Mouse (Mus musculus) heart, adult 18-20 months (tissue): ENCODE measurements around the gene Methig1. TPM values are rescaled to one million over a fixed set of nuclear protein-coding genes. Genes with fewer than 3 reads are reported as not detected.

Experiments
- DNase-seq, 2 experiments: peaks; one replicate each; pipeline ENCODE4 v3.0.0; 2021 to 2022; ENCODE audit warnings: mixed read lengths in 1 of 2
- total RNA-seq, 2 experiments: library from RNA; stranded (reverse); gene quantifications; 2 replicates each; pipeline ENCODE4 v1.2.3; 2021

Gene Methig1
- total RNA-seq, 2 experiments from 2014 or later: not detected

DNA sequence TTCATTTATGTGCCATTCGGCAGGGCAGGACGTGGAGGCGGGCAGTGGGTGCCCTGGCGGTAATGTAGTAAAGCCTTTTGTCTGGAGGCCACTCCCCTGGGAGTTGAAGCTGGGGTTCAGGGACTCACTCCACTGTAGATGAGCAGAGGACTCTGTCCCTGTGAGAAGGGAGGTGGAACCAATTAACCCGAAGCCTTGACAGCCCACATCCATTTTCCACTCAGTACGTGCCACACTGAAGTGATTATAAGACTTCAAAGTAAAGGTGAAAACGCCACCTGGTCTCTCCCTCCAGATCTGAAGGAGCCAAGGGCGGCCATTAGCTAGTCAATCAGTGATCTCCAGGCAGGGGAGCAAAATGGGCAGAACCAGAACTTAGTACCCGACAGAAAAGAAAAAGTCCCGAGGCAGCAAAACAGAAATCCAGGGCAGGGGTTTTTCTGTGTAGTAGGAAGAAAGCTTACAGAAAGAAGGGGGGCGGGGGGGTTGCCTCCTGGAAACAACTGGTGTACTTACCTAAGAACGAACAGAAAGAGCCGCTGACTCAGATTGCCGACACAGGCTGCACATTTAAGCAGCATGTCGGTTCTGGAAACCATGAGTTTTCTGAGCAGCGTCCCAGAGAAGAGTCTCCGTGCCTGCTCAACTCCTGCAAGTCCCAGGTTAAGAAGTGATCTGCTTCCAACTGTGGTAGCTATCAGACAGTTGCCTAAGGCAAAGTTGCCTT is 71.6 kb downstream of the Methig1 start, which contains the start of gene Slc11a2:
Gene Slc11a2, minus strand, starts transcription at position 677 of the 727 bp plus-strand sequence.
- DNase-seq: no peak

GRCm38 (mm10) chr15:100428296-100428905 is 75.5 kb downstream of the Methig1 start:
- no peak for DNase-seq

DNA sequence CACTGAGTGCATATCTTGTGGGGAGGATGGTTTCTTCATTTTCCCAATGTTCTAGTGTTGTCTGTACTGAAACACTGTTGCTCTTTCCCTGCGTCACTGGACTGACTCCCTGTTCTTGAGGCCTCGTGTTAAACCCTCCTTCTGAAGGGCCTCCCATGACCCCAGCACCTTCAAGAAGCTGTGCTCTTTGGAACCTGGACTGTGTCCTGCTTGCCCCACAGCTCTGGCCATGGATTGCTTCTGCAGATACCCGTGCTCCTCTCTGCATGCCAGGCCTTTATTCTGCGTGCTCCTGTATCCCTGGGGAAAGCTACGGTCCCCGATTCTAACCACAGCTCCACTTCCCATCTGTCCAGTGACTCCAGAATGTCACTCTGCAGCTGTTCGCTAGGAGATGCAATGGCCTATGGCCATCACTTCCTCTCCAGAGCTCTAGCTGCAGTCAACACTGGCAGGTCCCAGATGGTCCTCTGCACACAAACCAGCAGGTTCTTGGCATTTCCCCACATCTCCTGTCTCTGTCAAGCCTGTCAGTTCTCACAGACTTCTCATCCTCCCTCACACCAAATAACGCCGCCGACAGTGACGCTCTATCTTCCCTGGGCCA is 77.1 kb downstream of the Methig1 start:
- no peak for DNase-seq

- no peak for DNase-seq
Observed at GRCm38 (mm10) chr15:100433234-100433633, 80.3 kb downstream of the Methig1 start.

Other genes starting within 250 kb of the Methig1 start
- gene Atf1, start 125.3 kb upstream of the Methig1 start, total RNA-seq: 10 to 100 TPM; 52.5 to 53.5 TPM
- gene Tmprss12, start 72.3 kb upstream of the Methig1 start, total RNA-seq: not detected
- gene Mettl7a1, start 49.0 kb upstream of the Methig1 start, total RNA-seq: 10 to 100 TPM; 46.0 to 60.5 TPM
- under 1 TPM in 1 of 2 experiments, not detected in 1; 0.18 TPM for gene Mettl7a3, start 18.2 kb upstream of the Methig1 start, total RNA-seq
- gene Mettl7a2, start 51 bp downstream of the Methig1 start, total RNA-seq: 1 to 10 TPM; 1.1 to 1.5 TPM
- gene Higd1c, start 11.4 kb downstream of the Methig1 start, total RNA-seq: not detected
- not detected for gene Gm5475, start 69.0 kb downstream of the Methig1 start, total RNA-seq
- 10 to 100 TPM; 37.8 to 44.5 TPM for gene Slc11a2, start 71.9 kb downstream of the Methig1 start, total RNA-seq
- gene Letmd1, start 115.9 kb downstream of the Methig1 start, total RNA-seq: 10 to 100 TPM; 10.2 to 23.2 TPM
- gene Csrnp2, start 142.3 kb downstream of the Methig1 start, total RNA-seq: 1 to 10 TPM; 1.9 to 2.6 TPM
- 10 to 100 TPM; 11.3 to 14.7 TPM for gene Tfcp2, start 198.9 kb downstream of the Methig1 start, total RNA-seq
- gene Pou6f1, start 246.8 kb downstream of the Methig1 start, total RNA-seq: 10 to 100 TPM; 11.1 to 14.2 TPM